Mouse (Mus musculus) kidney, embryonic 14.5 days (tissue): ENCODE data around the gene Lrrk1. TPM values are rescaled to one million over a fixed set of nuclear protein-coding genes. Genes with fewer than 3 reads are reported as not detected.
A peak's percentile ranks its signal among the peaks of the same experiment; 100 is the strongest.

Source experiments
- ATAC-seq: fragments of 200-750 bp; cut with Nextera tagmentation; 2 replicates; pipeline ENCODE4 v1.8.0; 2017; ENCODE audit warnings: moderate number of reproducible peaks, mild to moderate bottlenecking, moderate TSS enrichment, moderate library complexity; ENCODE audit not compliant: low FRiP score, low TSS enrichment
- H3K27ac ChIP-seq: fragments of 300-500 bp; sonication (generic); 2 replicates; pipeline ENCODE4 v1.5.1; 2014; ENCODE audit warnings: low read depth, mild to moderate bottlenecking, low read length, moderate library complexity, mixed read lengths
- H3K27me3 ChIP-seq: fragments of 300-500 bp; sonication (generic); 2 replicates; pipeline ENCODE4 v1.6.1; 2014; ENCODE audit warnings: mild to moderate bottlenecking, low read length; ENCODE audit not compliant: control insufficient read depth, insufficient read depth
- H3K36me3 ChIP-seq: fragments of 300-500 bp; sonication (generic); 2 replicates; pipeline ENCODE4 v1.6.1; 2014; ENCODE audit warnings: low read length, mixed read lengths; ENCODE audit not compliant: control insufficient read depth, insufficient read depth
- H3K4me1 ChIP-seq: fragments of 300-500 bp; sonication (generic); 2 replicates; pipeline ENCODE4 v1.6.1; 2014; ENCODE audit warnings: low read length, mixed read lengths; ENCODE audit not compliant: control insufficient read depth, insufficient read depth
- H3K4me2 ChIP-seq: fragments of 300-500 bp; sonication (generic); replicated peaks from 2 replicates; pipeline ENCODE4 v1.6.1; 2014; ENCODE audit warnings: low read depth, mild to moderate bottlenecking, low read length
- H3K4me3 ChIP-seq: fragments of 300-500 bp; sonication (generic); 2 replicates; pipeline ENCODE4 v1.5.1; 2014; ENCODE audit warnings: mild to moderate bottlenecking, low read length
- H3K9ac ChIP-seq: fragments of 300-500 bp; sonication (generic); 2 replicates; pipeline ENCODE4 v1.6.1; 2014; ENCODE audit warnings: low read depth, mild to moderate bottlenecking, low read length, moderate library complexity
- H3K9me3 ChIP-seq: fragments of 300-500 bp; sonication (generic); 2 replicates; pipeline ENCODE4 v1.6.1; 2016; ENCODE audit warnings: low read length; ENCODE audit not compliant: control insufficient read depth
- WGBS: fragments of 180-500 bp; shearing (Covaris S2); extraction: QIAGEN DNeasy Blood & Tissue Kit; methylation state at CpG from one replicate; pipeline ENCODE4 v1.1.7; 2014; 5-methylcytosine and 5-hydroxymethylcytosine counted together
- polyA plus RNA-seq: library from polyadenylated mRNA; unstranded; fragments of >200 nt; fragmentation: Nextera tagmentation; extraction: Ambion mirVana; gene quantifications from 2 replicates; pipeline ENCODE4 v1.2.1, GENCODE M21; 2014

The Lrrk1 gene
- polyA plus RNA-seq, 1 experiment from 2014 or later = 12.4 TPM

DNA sequence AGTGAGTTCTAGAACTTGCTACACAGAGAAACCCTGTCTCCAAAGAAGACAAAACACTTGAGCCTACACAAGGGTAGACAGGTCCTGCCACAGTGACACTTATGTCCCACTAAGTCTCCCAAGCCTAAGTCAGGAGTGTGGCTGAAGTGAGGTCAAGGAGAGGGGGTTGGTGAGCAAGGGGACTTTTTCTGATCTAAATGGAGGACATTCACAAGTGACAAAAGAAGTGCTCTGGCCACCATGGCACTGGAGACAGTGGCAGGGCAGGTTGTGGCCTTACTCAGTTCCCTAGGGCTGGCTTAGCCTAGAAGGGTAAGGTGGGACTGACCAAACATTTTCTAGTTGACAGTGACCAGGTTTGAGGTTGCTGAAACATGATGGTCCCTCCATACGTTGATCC, 172.2 kb downstream of the Lrrk1 start:
- Histone ChIP-seq H3K4me1 (peaks cover 20% of the 10 kb centered on the region), H3K9ac (no peak overlapping the region), H3K27ac (no peak overlapping the region), H3K27me3 (no peaks in the 10 kb centered on the region), H3K36me3 (no peaks in the 10 kb centered on the region), H3K9me3 (no peaks in the 10 kb centered on the region), H3K4me3 (no peak overlapping the region), H3K4me2 (no peak overlapping the region)
- WGBS = 96% methylated on average over 1 of the region's 1 CpGs
- no peak for ATAC-seq

- Histone ChIP-seq H3K4me3 (no peak overlapping the region), H3K27ac (no peak overlapping the region), H3K9ac (no peak overlapping the region), H3K4me2 (no peak overlapping the region), H3K36me3 (no peaks in the 10 kb centered on the region), H3K4me1 (peaks cover 20% of the 10 kb centered on the region), H3K27me3 (no peaks in the 10 kb centered on the region), H3K9me3 (no peaks in the 10 kb centered on the region)
- no peak for ATAC-seq
- WGBS = 19% methylated on average over 6 of the region's 6 CpGs
These were observed 173.7 kb downstream of the Lrrk1 start for GRCm38 (mm10) chr7:66214477-66214876.

- 86% methylated on average over 1 of the region's 1 CpGs for WGBS
- H3K9me3 ChIP-seq = no peaks in the 10 kb centered on the region
- H3K27me3 ChIP-seq = no peaks in the 10 kb centered on the region
- no peak overlapping the region for H3K4me2 ChIP-seq
- H3K27ac ChIP-seq = no peak overlapping the region
- no peak for ATAC-seq
- no peak overlapping the region for H3K9ac ChIP-seq
- no peaks in the 10 kb centered on the region for H3K36me3 ChIP-seq
- H3K4me3 ChIP-seq = no peak overlapping the region
- peaks cover 8% of the 10 kb centered on the region for H3K4me1 ChIP-seq
These were observed 175.3 kb downstream of the Lrrk1 start for GRCm38 (mm10) chr7:66212887-66213286.

DNA sequence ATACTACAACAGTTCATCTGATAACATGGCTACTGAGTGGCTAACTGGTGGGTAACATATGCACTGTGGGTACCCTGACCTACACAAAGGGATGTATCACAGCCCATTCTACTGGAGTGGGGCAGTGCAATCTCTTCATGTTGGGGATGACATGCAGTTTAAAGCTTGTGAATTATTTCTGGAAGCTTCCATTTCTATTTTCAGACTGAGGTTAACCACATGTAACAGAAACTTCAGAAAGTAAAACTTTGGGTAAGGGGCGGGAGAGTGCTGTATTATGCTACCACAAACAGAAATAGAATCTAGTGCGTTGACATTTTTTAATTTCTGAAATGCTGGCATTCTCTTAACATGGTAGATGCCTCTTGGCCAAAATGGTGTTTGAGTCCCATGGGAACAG, 178.2 kb downstream of the Lrrk1 start:
- no peak overlapping the region for H3K9ac ChIP-seq

DNA sequence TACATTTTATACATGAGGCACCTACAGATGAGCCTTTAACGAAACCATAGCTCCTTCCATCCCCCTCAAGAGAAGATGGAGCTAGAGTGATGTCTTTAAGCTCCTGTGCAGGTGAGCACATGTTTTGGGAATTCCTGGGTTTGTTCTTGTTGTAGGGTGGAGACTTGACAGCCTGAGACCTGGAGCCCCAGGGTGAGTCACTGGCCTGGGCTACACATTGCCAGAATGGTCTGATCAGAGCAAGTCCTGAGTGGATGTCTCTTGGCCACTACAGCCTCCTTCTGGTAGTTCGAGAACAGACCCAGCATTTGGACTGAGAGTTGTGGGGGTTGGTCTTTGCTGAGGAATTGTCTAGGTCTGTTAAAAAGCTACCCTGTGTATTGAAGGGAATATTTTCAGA, 186.5 kb downstream of the Lrrk1 start:
- ATAC-seq = no peak
- H3K27me3 ChIP-seq = no peaks in the 10 kb centered on the region
- no peak overlapping the region for H3K9ac ChIP-seq
- H3K4me3 ChIP-seq = no peak overlapping the region
- H3K4me1 ChIP-seq = peaks cover 5% of the 10 kb centered on the region; the same call in 1 of the 2 replicates
- 85% methylated on average over 2 of the region's 2 CpGs for WGBS
- no peak overlapping the region for H3K27ac ChIP-seq
- H3K36me3 ChIP-seq = no peaks in the 10 kb centered on the region
- 0 out of 2 replicates have a peak, but pooled peaks cover 3% of the 10 kb centered on the region for H3K9me3 ChIP-seq
- H3K4me2 ChIP-seq = no peak overlapping the region

More for the DNA sequence above, 178.2 kb downstream of the Lrrk1 start:
- no peak for ATAC-seq
- Histone ChIP-seq H3K4me2 (no peak overlapping the region), H3K4me3 (no peak overlapping the region), H3K36me3 (no peaks in the 10 kb centered on the region), H3K27ac (no peak overlapping the region), H3K27me3 (no peaks in the 10 kb centered on the region), H3K9me3 (peaks cover 5% of the 10 kb centered on the region; the same call in 1 of the 2 replicates), H3K4me1 (no peaks in the 10 kb centered on the region)
- WGBS = 98% methylated on average over 2 of the region's 2 CpGs

- no peak overlapping the region for H3K27ac ChIP-seq
- 0 out of 2 replicates have a peak, but pooled peaks cover 3% of the 10 kb centered on the region for H3K9me3 ChIP-seq
- peak; percentile 59 for ATAC-seq
These were observed 187.2 kb downstream of the Lrrk1 start for GRCm38 (mm10) chr7:66200791-66201450.

GRCm38 (mm10) chr7:66200383-66200782, 187.8 kb downstream of the Lrrk1 start:
- H3K4me2 ChIP-seq = no peak overlapping the region
- ATAC-seq = 0 out of 2 replicates have a peak, but pooled peaks have one; percentile 3
- WGBS = 74% methylated on average over 3 of the region's 3 CpGs
- no peak overlapping the region for H3K27ac ChIP-seq
- peaks cover 5% of the 10 kb centered on the region; the same call in 1 of the 2 replicates for H3K4me1 ChIP-seq
- no peak overlapping the region for H3K4me3 ChIP-seq
- no peak overlapping the region for H3K9ac ChIP-seq
- no peaks in the 10 kb centered on the region for H3K27me3 ChIP-seq
- H3K36me3 ChIP-seq = no peaks in the 10 kb centered on the region
- 0 out of 2 replicates have a peak, but pooled peaks cover 3% of the 10 kb centered on the region for H3K9me3 ChIP-seq

More at GRCm38 (mm10) chr7:66200791-66201450, 187.2 kb downstream of the Lrrk1 start:
- no peaks in the 10 kb centered on the region for H3K36me3 ChIP-seq
- no peak overlapping the region for H3K4me3 ChIP-seq
- no peak overlapping the region for H3K4me2 ChIP-seq
- H3K4me1 ChIP-seq = peaks cover 5% of the 10 kb centered on the region; the same call in 1 of the 2 replicates
- H3K27me3 ChIP-seq = no peaks in the 10 kb centered on the region
- no peak overlapping the region for H3K9ac ChIP-seq
- WGBS = 19% methylated on average over 8 of the region's 8 CpGs

DNA sequence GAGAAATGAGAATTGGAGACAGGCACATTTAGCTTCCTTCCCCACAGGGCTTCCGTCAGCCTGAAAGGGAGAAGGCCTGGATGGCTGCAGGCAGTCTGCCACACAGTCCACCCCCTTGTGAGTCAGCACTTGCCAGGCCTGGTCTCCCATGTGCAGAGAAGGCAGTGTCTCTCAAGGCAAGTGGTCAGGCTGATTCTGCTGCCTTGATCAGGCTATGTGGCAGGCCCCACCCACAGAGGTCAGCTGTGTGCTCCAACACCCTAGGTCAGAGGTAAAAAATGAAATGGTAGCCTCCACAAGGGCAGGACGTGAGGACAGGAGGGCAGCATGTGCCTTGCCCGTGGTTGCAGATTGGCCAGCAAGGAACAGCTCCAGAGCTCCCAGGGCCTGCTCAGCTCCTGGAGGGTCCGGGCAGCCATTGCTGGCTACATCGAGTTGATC, 188.7 kb downstream of the Lrrk1 start:
- peaks cover 5% of the 10 kb centered on the region; the same call in 1 of the 2 replicates for H3K4me1 ChIP-seq
- 78% methylated on average over 5 of the region's 5 CpGs for WGBS
- H3K27me3 ChIP-seq = no peaks in the 10 kb centered on the region
- 0 out of 2 replicates have a peak, but pooled peaks cover under 1% of the 10 kb centered on the region for H3K9me3 ChIP-seq
- H3K4me2 ChIP-seq = no peak overlapping the region
- peak; percentile 45; the same call in 1 of the 2 replicates for ATAC-seq
- no peak overlapping the region for H3K27ac ChIP-seq
- H3K4me3 ChIP-seq = no peak overlapping the region
- no peak overlapping the region for H3K9ac ChIP-seq
- H3K36me3 ChIP-seq = no peaks in the 10 kb centered on the region

DNA sequence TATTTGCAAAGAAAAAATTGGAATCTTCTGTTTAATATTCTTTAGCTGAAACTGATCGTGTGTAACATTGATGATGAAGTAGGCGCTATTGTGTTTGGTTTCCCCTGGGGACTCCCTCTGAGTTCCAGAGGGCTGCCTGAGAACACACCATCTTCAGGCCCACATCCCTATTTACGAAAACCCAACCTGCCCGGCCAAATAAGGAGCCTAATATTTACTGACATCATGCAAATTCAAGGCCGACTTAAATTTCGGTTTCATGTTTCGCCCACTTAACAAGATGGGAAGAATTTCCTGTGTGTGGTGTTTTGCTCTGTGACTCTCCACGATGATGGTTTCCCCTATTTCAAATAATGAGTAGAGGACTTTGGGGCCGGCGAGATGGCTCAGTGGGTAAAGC, 189.7 kb downstream of the Lrrk1 start:
- no peak overlapping the region for H3K27ac ChIP-seq
- WGBS = 74% methylated on average over 10 of the region's 10 CpGs
- H3K4me3 ChIP-seq = no peak overlapping the region
- H3K4me1 ChIP-seq = peaks cover 5% of the 10 kb centered on the region; the same call in 1 of the 2 replicates
- no peak overlapping the region for H3K4me2 ChIP-seq
- H3K36me3 ChIP-seq = no peaks in the 10 kb centered on the region
- no peaks in the 10 kb centered on the region for H3K9me3 ChIP-seq
- H3K9ac ChIP-seq = no peak overlapping the region
- ATAC-seq = no peak
- no peaks in the 10 kb centered on the region for H3K27me3 ChIP-seq
